Mouse (Mus musculus): ENCODE data around the gene Mlh1.

- TF ChIP-seq CTCF (IDR thresholded peaks at IDR 0.05), result no peak
- TF ChIP-seq EP300 (IDR thresholded peaks at IDR 0.05), result no peak
Measured at GRCm38 (mm10) chr9:111204601-111205375, 66.8 kb downstream of the Mlh1 start.
